Mouse (Mus musculus): ENCODE measurements around the gene Tspo2.

Tspo2 gene

DNA sequence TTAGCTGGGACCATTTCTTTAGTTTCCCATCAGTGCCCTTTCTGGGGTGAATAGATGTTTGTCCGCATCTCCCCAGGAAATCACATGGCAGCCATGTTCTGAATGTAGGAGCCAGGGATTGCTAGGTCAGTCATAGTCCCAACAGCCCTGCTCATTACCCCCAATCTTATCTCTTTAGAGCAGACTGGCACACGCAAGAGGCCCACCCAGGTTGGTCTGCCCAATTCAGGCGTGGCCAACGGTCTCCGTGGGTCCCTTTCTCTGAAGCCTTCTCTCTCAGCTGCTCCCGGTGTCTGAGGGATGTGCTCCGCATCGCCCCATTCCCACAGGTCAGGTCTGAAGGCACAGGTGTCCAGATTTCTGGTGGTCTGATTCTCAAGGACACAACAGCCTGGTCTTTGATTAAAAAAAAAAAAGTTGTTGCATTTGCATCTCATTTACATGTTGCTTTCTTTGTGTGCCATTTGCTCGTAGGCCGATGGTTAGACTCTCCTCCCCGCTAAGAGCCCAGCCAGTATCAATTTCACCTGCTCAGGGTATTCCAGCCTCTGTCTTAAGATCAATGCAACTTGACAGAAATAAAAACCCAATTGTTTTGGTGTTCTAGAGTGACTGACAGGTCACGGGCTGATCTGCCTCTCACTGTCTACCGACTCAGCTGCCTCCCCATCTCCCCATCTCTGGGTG lies 513 bp downstream of the Tspo2 start:
- in situ Hi-C loops (cut with MboI) = no loop called here

DNA sequence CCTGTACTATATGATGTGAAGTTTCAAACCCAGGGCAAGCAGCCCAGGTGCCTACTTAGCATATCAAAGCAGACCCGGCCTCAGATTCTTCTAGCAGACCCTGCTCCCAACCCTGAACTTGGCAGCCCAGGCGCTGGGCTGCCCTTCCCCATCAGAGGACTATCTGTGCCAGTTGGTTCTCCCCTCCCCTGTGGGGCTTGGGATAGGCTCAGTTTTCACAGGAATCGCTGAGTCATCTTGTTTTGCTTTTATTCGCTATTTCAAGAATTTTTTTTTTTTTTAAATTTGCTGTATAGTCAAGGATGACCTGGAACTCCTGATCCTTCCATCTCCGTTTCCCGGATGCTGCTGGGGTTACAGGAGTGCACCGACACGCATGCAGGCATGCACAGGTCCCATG lies 3.6 kb downstream of the Tspo2 start:
- in situ Hi-C loops (cut with MboI) = no loop called here

DNA sequence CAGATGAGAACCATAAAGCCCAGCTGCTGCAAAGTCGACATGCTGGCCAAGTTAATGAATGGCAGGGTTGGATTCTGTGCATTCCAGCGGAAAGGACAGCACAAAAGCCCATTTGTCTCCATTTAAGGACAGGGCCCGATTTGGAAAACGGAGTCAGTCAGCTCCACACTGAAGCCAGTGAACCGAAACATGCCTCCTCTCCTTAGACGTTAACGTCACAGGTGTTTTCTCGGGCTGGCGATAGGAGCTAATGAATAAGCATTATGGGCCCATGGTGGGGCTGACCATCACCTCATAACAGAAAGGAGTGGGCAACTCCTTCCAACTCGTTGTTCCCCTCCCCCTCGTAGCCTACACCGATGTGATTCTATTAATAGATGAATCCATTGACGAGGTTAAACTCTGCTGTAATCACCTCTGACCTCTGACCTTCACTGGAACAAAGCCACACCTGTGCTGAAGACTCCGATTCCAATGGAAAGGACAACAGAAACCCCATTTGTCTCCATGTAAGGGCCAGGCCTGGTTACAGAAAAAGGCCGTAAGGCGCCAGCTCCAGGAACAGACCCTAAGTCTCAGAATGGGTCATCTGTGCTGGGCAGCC lies 7.7 kb downstream of the Tspo2 start:
- in situ Hi-C loops (cut with MboI) = no loop called here

DNA sequence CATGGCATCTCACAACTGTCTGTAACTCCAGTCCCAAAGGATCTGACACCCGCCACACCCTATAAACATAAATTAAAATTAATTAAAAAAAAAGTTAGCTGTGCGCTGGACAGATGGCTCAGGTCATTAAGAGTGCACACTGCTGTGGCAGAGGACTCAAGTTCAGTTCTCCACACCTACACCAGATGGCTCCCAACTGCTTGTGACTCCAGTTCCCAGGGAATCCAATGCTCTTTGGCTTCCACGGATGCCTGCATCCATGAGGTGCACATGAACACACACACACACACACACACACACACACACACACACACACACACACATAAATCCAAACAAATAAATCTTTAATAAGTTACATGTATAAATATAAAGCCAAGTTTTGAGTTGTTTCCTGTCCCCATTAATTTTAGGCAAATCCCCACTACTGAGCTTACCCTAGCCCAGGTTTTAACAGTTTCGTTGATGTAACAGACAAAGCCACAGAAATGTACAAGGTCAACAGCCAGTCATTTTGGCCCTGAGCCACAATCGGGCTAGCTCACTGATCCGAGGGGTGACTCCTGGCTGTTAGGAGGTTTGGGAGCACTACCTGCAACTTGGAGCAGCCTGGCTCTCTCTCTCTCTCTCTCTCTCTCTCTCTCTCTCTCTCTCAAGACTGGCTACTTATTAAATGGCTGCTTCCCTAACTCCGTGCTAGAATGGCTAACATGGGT lies 8.4 kb downstream of the Tspo2 start:
- in situ Hi-C loops (cut with MboI) = no loop called here

DNA sequence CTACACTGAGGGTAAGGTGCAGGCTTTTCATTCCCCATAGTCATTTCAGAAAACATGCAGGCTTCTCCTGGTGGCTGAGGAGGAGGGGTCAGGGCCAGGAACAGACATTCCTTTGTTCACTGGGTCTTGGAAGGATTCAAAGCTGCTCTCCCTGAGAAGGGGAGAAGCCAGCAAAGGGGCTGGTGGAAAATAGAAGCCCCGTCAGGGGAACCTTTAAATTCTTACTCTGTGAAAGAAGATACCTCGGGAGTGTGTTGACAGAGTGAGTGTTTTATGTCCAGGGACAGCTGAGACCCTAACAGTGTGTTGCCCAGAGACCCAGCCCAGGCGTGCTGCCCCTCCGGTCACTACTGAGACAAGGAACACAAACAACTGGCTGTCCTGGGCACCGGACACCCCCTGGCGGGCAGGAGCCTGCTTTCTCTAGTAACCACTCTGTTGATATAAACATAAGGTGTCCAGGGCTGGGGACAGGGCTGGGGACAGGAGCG lies 13.9 kb downstream of the Tspo2 start:
- in situ Hi-C loops (cut with MboI) = no loop called here

DNA sequence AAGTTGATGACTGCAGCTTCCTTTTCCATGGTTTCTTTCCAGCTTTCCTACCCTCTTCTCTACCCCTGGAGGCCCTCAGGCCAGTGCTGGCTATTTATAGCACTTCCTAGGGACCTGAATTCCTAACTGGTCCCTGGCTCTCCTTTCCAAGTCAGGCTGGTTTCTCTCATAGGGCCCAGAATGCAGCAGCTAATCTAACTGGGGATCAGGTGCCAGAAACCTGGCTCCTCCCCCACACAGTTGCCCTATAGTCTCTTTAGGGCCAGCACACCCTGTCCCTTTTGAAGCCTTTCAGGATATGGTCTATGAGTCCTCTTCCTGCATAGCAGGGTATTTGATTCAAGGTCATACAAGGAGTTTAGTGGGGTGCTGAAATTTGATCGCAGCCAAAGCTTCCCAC lies 14.8 kb downstream of the Tspo2 start:
- in situ Hi-C loops (cut with MboI) = no loop called here

DNA sequence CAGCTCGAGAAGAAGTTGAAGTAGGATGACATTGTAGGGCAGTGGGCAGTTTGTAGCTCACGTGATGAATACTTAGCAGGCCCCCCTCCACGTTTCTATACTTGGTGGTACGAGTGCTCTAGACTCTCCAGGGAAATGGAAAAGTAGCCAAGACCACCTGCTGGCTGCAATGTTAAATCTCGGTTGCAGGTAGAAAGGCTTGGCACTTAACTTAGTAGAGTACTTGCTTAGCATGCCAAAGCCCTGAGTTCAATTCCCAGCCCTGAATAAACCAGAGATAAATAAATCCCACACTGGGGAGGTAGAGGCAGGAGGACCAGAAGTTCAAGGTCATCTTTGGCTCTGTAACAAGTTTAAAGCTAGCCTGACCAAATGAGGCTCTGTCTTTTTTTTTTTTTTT lies 16.8 kb downstream of the Tspo2 start:
- in situ Hi-C loops (cut with MboI) = no loop called here

DNA sequence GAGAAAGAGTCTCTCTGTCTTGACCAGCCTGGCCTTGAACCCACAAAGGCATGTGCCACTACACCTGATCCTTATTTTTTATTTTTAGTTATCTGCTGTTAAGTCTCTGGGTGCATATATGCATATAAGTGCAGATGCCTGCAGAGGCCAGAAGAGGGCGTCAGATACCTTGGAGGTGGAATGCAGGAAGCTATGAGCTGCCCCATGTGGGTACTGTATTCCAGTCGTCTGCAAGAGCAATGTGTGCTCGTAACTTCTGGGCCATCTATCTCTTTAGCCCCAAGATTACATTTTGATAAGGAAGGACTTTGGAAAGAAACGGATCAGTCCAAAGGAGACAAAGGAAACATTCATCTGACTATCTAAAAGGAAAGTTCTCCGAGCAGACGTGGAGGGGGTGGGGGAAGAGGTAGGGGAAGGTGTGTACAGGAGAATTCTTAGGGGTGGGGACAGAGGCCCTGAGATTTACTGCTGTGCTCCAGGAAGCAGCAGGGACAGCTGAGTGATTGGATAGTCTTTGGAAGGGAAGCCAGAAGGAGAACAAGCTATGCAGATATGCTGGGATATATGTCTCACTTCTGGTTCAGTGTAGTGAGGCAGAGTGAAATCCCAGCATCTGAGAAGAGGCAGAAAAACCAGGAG lies 17.5 kb downstream of the Tspo2 start:
- in situ Hi-C loops (cut with MboI) = no loop called here

DNA sequence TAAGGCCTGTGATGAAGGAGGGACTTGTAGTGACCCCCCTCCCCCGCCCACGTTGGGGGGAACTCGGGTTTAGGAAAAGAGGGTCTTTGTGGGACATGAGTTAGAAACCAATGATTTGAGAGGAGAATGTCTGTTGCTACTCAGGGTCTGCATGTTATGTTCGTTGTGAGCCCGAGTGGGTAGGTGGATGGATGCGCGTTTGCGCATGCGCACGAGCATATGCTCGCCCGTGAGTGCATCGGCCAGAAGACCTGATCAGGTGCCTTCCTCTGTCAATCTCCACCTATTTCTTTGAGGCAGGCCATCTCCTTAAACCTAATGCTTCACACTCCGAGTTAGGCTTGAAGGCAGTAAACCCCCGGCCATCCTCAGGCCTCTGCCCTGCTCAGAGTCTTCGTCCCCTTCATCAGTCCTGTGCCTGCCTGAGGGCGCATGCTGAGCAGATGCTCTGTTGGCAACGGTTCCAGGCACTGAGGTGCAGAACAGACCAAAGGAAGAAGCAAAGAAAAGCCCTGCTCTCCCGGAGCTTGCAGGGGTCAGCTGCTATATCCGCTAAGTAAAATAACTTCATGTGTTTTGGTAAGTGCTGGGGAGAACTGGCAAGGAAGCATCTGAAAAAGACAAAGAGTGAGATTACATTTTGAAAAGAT lies 18.2 kb downstream of the Tspo2 start:
- in situ Hi-C loops (cut with MboI) = no loop called here

DNA sequence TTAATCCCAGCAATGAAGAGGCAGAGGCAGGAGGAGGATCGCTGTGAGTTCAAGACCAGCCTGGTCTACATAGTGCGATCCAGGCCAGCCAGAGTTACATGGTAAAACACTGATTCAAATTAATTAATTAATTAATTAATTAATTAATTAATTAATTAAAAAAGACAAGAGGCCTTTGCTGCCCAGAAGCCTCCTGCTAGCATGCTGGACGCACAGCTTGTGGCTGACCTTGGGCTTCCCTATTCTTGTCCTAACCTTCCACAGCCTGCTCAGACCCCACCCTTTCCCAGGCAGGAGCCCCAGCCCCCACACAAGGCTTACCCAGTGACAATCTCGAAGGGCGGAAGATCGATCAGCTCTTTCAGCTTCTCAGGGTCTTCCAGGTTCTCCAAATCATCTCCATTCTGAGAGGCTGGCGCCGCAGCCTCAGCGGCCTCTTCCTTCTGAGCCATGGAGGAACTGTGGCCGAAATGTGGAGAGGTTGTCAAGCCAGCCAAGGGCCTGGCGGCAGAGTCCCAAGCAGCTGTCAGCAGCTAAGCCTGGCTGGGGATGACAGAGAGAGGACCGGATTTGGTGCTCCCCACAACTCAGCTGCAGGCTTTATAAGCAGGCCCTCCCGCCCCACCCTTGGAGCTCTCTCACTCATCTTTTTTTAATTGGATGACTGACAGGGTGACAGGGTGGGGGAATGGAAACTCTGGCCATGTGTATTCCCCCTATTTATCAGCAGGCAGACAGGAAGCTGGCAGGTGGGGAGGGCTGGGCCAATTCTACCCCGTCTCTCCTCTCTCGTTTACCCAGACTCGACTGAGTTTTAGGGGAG lies 19.0 kb downstream of the Tspo2 start, which contains the start of gene Apobec2:
TSS of gene Apobec2 (minus strand) at position 773 of the 823 bp plus-strand sequence.
- in situ Hi-C loops (cut with MboI) = no loop called here

DNA sequence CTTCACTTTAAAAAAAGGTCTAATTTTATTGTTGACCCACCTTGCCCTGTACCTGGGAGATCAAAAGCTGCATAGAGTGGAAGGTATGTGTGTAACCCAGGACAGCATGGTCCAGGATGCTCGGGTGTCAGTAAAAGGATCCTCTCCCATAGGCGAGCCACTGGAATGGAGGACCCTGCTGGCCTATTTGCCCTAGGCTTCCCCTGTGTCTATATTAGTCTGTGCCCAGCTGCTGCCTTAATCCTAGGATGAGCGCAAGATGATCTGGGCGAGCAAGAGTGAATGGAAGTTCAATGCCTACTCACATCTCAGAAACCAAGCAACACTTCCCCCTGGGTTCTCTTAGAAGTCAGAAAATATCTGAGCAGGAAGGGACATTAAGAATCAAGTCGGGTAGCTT lies 20.3 kb downstream of the Tspo2 start:
- in situ Hi-C loops (cut with MboI) = no loop called here

DNA sequence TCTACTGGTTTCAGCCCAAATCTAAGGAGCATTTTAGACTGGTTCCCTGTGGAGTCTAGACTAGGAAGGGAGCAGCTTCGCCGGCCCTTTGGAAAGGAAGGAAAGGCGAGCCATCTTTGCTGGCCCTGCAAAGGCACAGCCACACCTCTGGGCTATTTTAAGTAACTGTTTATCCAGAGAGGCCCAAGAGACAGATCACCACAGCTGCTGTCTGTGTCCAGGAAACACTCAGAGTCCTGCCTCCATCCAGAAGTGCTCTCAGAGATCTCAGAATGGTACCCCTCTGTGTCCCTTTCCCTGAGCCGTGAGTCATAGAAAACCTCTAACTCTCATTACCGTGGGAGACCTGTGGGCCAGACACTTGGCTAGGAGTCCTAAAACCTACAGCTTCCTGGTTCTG lies 20.9 kb downstream of the Tspo2 start:
- in situ Hi-C loops (cut with MboI) = no loop called here

DNA sequence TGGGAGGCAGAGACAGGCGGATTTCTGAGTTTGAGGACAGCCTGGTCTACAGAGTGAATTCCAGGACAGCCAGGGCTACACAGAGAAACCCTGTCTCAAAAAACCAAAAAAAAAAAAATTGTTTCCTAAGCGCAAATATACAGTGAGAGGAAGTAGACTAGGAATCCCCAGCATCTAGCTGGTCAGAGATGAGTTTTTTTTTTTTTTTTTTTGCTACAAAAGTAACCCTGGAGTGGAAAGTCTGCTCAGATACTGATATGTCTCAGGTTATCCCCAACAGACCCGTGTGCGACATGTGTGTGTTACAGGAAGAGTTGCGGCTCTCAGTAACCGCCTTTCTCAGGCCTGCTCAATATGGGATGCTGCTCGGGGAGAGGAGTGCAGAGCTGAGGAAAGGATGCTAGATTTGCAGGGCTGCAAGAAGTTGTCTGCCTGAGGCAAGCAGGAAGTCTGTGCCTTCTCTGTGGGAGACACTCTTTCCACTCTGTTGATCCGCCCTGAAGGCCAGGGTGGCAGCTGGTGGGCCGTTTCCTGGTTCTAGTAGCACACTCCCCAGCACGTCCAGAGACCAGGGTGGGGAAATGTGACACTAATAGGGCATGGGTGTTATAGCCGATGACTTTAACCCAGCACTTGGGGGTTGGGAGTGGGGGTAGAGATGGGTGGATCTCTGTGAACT lies 23.3 kb downstream of the Tspo2 start:
- in situ Hi-C loops (cut with MboI) = no loop called here

DNA sequence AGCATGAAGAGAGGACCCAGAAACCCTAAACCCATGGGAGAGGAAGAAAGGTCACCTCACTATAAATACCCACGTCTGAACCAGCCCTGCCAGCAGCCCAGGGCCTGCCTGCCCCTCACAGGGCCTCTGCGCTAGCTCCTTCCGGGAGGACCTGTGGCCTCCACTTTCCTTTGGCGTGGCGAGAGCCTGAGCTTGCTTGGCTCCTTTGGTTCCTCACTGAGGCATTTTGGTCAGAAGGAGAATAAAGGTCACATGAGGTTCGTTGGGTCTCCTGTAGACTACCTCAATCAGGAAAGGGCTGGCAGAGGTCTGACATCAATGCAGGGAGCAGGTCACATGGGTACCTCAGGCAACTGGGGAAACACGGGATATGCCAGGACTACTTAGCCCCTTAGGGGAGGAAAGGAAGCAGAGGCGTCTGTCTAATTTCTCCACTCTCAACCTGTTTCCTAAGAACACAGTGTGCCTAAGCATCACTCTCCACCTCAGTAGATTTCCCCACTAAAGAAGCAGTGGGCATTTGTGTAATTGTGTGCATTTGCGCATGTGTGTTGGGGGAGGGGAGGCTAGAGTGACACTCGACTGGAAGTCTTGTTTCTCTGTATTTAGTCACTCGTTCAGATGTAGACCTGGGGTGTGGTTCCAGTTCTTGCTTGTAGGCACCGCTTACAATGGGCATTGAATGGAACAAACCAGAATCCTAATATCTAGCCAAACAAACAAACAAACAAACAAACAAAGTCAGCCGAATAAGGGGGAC lies 24.2 kb downstream of the Tspo2 start:
- in situ Hi-C loops (cut with MboI) = no loop called here

DNA sequence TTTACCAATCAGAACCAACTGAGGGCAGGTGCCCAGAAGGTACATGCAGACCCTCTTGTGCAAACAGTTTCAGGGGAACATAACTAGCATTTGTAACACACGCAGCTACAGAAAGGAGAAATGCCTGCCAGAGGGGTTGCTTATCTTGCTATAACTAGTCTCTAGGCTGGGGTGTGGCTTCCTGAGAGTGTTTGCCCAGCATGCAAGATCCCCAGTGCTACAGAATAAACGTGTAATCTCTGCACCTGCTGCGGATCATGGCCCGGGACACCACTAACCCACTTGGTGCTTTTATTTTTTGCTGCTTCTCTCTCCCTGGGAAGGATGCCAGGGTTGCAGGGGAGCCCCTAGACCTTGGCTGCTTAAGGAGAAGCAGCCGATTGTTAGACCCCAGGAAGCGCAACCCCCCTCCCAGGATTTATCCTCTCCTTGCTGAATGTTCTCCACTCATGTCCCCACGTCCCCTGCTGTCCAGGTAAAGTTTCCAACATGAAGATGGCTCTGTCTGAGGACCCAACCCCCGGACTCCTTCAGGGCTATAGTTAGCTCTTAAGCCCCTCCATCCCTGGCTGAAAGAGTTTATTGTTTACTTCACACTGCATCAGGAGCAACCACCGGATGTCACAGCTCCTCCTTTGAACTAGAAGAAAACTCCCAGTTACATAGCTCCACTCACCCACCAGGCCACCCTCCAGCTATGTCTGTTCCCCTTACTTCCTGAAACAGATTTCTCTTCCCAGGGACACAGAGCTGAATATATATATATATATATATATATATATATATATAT lies 25.3 kb downstream of the Tspo2 start:
- in situ Hi-C loops (cut with MboI) = no loop called here

DNA sequence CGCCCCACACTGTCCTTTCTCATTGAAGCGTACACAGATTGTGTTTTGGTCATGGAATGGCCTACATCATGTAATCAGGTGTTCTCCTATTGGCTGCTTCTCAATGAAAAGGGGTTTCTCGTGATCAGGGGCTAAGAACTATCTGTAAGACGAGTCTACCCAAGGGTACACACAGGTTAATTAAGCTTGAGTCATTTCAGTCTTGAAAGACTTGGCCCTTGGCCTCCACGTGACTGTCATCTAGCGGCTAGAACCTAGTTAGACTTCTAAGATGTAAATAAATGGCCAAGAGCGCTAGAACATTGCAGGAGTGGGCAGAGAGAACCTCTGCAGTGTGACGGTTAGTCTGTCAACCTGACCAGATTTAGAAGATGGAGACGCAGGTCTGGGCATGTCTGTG lies 27.1 kb downstream of the Tspo2 start:
- in situ Hi-C loops (cut with MboI) = no loop called here

DNA sequence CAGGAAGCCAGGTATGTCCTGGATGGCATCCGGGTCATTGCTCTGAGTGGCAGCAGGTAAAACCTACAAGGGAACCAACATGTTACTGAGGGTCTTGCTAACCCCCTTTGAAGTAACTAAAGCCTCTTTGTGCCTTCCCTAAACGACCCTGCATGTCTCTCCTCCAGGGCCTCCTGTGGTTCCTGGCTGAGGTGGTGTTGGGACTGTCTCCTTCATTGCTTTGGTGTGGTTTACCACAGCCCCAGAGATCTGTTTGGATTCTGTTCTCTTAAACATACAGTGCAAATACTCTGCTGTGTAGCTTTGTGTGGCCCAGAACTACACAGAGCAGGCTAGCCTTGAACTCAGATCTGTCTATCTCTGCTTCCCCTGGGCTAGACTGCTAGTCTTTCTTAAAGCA lies 31.8 kb downstream of the Tspo2 start:
- in situ Hi-C loops (cut with MboI) = loop anchor here (5.0 kb wide), 1 partner anchor 183 kb away; no protein-coding TSS in a partner anchor

DNA sequence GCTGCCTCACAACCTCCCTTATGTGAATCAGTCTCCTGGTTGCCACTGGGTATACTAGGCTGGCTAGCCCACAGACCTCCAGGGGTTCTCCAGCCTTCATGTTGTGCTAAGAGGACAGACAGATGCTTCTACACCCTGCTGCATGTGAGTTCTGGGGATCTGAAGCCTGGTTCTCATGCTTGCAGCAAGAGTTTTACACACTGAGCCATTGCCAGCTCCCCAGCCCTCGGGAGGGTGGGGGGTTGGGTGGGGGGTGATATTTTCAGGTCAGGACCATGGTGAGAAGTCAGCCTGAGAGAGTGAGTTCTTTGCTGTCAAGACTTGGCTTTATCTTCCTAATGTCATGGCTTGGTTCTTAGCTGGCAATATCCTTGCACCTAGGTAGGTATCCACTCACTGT lies 32.5 kb downstream of the Tspo2 start:
- in situ Hi-C loops (cut with MboI) = loop anchor here (5.0 kb wide), 1 partner anchor 184 kb away; no protein-coding TSS in a partner anchor

DNA sequence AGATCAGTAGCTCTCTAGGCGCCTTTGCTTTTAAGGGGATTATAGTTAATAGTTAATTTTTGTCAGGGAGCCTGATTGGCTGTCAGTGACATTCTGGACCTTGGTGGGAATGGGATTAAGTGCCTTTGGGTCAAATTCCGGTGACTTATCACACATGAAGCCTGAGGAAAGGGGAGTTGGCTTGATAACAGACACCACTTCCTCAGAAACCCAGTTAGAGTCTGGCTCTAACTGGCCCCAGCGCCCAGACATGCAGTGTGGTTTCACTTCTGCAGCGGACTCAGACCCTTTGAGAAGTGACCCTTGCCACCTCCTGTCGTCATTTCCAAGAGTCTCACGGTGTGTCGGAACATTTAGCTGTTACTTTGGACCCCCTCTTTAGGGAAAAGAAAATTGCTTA lies 33.1 kb downstream of the Tspo2 start:
- in situ Hi-C loops (cut with MboI) = loop anchor here (5.0 kb wide), 1 partner anchor 184 kb away; no protein-coding TSS in a partner anchor

Measured in mature B cell (primary cell).